Mouse (Mus musculus) thymus, postnatal 10 days (tissue): ENCODE measurements at regions not wholly inside any gene's neighbourhood (a gene's known extent, or its start where the extent isn't known, plus 50 kb on each side); places are given as distances from the start of the nearest gene placed in this dataset.
A peak's percentile ranks its signal among the peaks of the same experiment; 100 is the strongest.

Experiments used
- DNase-seq, 2 experiments: peaks; one replicate each; pipeline ENCODE4 v3.0.0; 2021; ENCODE audit warnings: low spot score in 2 of 2

GRCm38 (mm10) chr6:39283761-39284415, 77.3 kb upstream of the Kdm7a start:
- DNase-seq: no peak

GRCm38 (mm10) chr6:39278317-39278716, 71.7 kb upstream of the Kdm7a start:
- no peak for DNase-seq

- no peak for DNase-seq
Observed at GRCm38 (mm10) chr6:39274774-39275502, 68.3 kb upstream of the Kdm7a start.

GRCm38 (mm10) chr6:39273427-39273826, 66.8 kb upstream of the Kdm7a start:
- DNase-seq: no peak

GRCm38 (mm10) chr6:39270457-39270856, 63.9 kb upstream of the Kdm7a start:
- no peak for DNase-seq

- DNase-seq: no peak
Observed at GRCm38 (mm10) chr6:39269706-39270105, 63.1 kb upstream of the Kdm7a start.

- no peak for DNase-seq
Observed at GRCm38 (mm10) chr6:39268647-39269428, 62.2 kb upstream of the Kdm7a start.

- DNase-seq: no peak
Observed at GRCm38 (mm10) chr6:39264722-39265121, 58.1 kb upstream of the Kdm7a start.

GRCm38 (mm10) chr6:39263615-39264014, 57.0 kb upstream of the Kdm7a start:
- DNase-seq: no peak

GRCm38 (mm10) chr6:39261951-39262350, 55.4 kb upstream of the Kdm7a start:
- DNase-seq: no peak

GRCm38 (mm10) chr6:39260480-39260879, 53.9 kb upstream of the Kdm7a start:
- no peak for DNase-seq

GRCm38 (mm10) chr6:39259129-39259528, 52.5 kb upstream of the Kdm7a start:
- DNase-seq: no peak

GRCm38 (mm10) chr6:39258656-39259055, 52.1 kb upstream of the Kdm7a start:
- DNase-seq: no peak

- DNase-seq: no peak
Observed at GRCm38 (mm10) chr6:39257667-39258395, 51.2 kb upstream of the Kdm7a start.

- DNase-seq: peak in 1 of 2 experiments; percentile 19
Observed at GRCm38 (mm10) chr6:39257111-39257571, 50.6 kb upstream of the Kdm7a start.

- peak; percentile 65 to 66 for DNase-seq
Observed at GRCm38 (mm10) chr6:39256304-39257103, 49.9 kb upstream of the Kdm7a start.
